Mouse (Mus musculus): Measurements from ENCODE around the gene Rerg. TPM values are rescaled to one million over a fixed set of nuclear protein-coding genes. Genes with fewer than 3 reads are reported as not detected.

Rerg gene
- total and polyA plus RNA-seq, 2 experiments from 2014 or later, result 1.6 to 7.3 TPM

DNA sequence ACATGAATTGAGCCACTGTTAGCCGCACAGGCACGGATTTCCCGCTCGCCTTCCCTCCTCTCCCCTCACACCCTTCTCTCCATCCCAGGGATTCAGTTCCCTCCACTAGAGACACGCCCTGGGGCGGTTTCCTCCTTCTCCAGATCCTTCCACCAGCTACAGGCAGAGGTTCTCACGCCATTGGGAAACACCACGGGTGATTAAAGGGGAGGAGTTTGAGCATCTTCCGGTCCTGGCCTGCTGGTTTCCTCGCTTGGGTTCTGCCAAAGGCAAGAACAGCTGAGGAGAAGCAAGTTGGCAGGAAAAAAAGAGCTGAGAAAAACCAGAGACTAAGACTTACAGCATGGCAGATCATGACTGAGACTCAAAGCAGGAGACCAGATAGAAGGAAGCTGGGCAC is 6.7 kb downstream of the Rerg start:
- no peak overlapping the region for H3K27ac ChIP-seq
- H3K27me3 ChIP-seq (ENCODE audit: insufficient read depth, low read length), result no peaks in the 10 kb centered on the region; the same call in 1 of the 2 replicates
- 75% methylated on average over 10 of the region's 10 CpGs for WGBS
- no peak overlapping the region for H3K4me2 ChIP-seq (ENCODE audit: low read depth, low read length)
- H3K36me3 ChIP-seq (ENCODE audit: insufficient read depth, low read length), result no peaks in the 10 kb centered on the region
- no peaks in the 10 kb centered on the region for H3K9me3 ChIP-seq (ENCODE audit: low read length)
- ATAC-seq, result no peak
- no peak overlapping the region for H3K4me3 ChIP-seq (ENCODE audit: low read length)
- no peaks in the 10 kb centered on the region for H3K4me1 ChIP-seq (ENCODE audit: insufficient read depth, low read length)
- H3K9ac ChIP-seq (replicated peaks; ENCODE audit: low read length), result no peak overlapping the region
- DNase-seq (ENCODE audit: low spot score), result no peak
- no peak for TF ChIP-seq CTCF (IDR thresholded peaks at IDR 0.05; ENCODE audit: low read depth)

DNA sequence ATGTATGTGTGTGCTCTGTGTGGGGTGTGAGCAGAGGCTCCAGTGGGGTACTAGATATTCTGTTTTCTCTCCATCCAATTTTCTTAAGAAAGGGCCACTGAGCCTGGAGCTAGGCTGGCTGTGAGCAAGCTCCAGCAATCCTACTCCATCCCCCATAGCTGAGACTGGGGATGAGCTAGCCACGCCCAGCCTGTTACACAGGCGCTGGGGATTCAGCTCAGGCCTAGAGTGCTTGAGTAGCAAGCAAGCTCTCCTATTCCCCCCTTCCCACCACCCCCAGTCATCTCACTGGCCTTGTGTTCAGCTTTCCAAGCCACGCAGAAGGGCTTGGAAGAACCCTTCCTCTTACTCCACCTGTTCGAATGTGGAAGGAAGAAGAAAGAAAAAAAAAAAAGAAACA is 7.2 kb downstream of the Rerg start:
- ATAC-seq, result no peak
- no peak overlapping the region for H3K9ac ChIP-seq (replicated peaks; ENCODE audit: low read length)
- H3K4me1 ChIP-seq (ENCODE audit: insufficient read depth, low read length), result no peaks in the 10 kb centered on the region
- H3K4me3 ChIP-seq (ENCODE audit: low read length), result no peak overlapping the region
- H3K36me3 ChIP-seq (ENCODE audit: insufficient read depth, low read length), result no peaks in the 10 kb centered on the region
- DNase-seq (ENCODE audit: low spot score), result no peak
- H3K27ac ChIP-seq, result no peak overlapping the region
- H3K9me3 ChIP-seq (ENCODE audit: low read length), result no peaks in the 10 kb centered on the region
- no peaks in the 10 kb centered on the region for H3K27me3 ChIP-seq (ENCODE audit: insufficient read depth, low read length)
- 77% methylated on average over 4 of the region's 4 CpGs for WGBS
- no peak for TF ChIP-seq CTCF (IDR thresholded peaks at IDR 0.05; ENCODE audit: low read depth)
- no peak overlapping the region for H3K4me2 ChIP-seq (ENCODE audit: low read depth, low read length)

DNA sequence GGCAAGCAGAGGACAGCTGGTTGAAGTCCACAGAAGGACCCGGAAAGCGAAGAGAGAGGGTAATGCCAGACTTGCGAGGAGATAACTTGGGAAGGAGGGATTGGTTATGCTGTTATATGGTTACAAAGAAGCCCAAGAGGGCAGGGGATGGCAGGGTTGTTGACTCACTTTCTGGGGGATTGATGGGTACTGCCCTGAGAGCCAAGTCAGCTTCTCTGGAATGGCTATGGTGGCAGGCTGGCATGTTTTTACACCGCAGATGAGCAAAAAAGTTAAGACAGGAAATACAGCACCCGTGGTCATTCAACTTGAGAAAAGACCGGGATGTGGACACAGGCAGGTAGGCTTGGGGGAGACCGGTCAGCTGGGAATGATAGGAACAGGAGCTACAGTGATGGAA is 7.8 kb downstream of the Rerg start:
- no peak for TF ChIP-seq CTCF (IDR thresholded peaks at IDR 0.05; ENCODE audit: low read depth)
- DNase-seq (ENCODE audit: low spot score) (no peak), ATAC-seq (no peak)
- Histone ChIP-seq H3K36me3 (ENCODE audit: insufficient read depth, low read length) (no peaks in the 10 kb centered on the region), H3K4me2 (ENCODE audit: low read depth, low read length) (no peak overlapping the region), H3K9me3 (ENCODE audit: low read length) (no peaks in the 10 kb centered on the region), H3K4me3 (ENCODE audit: low read length) (no peak overlapping the region), H3K4me1 (ENCODE audit: insufficient read depth, low read length) (no peaks in the 10 kb centered on the region), H3K27me3 (ENCODE audit: insufficient read depth, low read length) (no peaks in the 10 kb centered on the region), H3K27ac (no peak overlapping the region), H3K9ac (replicated peaks; ENCODE audit: low read length) (no peak overlapping the region)
- WGBS, result 95% methylated on average over 7 of the region's 7 CpGs

DNA sequence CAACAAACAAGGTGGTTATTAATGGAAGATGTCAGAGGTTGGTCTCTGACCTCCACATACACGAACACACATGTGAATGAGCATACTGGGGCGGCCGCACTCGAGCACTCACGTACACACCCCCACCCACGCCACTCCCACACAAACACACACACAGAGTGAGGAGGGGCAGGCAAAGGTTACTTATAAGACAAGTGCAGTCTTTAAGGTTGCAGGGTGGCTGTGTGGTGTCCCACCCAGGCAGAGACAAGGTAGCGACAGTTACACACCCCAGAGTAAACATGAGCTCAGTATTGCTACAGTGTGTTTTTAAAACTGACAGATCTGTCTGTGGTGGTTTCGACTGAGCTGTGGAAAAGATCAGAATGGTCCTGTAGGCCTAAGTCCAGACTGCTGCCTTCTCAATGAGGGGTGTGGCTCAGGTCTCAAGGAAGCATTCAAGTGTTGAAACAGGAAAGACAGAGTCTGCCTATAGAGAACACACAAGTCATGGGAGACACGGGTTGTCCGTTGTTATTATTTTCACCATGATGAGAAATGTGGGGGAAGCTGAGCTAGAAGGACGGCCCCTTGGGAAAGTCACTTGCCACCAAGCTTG is 8.7 kb downstream of the Rerg start:
- no peaks in the 10 kb centered on the region for H3K4me1 ChIP-seq (ENCODE audit: insufficient read depth, low read length)
- no peaks in the 10 kb centered on the region for H3K36me3 ChIP-seq (ENCODE audit: insufficient read depth, low read length)
- H3K9ac ChIP-seq (replicated peaks; ENCODE audit: low read length), result no peak overlapping the region
- no peak overlapping the region for H3K4me2 ChIP-seq (ENCODE audit: low read depth, low read length)
- H3K9me3 ChIP-seq (ENCODE audit: low read length), result no peaks in the 10 kb centered on the region
- 86% methylated on average over 11 of the region's 11 CpGs for WGBS
- DNase-seq (ENCODE audit: low spot score) (no peak), ATAC-seq (no peak)
- no peaks in the 10 kb centered on the region for H3K27me3 ChIP-seq (ENCODE audit: insufficient read depth, low read length)
- TF ChIP-seq CTCF (IDR thresholded peaks at IDR 0.05; ENCODE audit: low read depth), result no peak
- H3K27ac ChIP-seq, result no peak overlapping the region
- H3K4me3 ChIP-seq (ENCODE audit: low read length), result no peak overlapping the region

DNA sequence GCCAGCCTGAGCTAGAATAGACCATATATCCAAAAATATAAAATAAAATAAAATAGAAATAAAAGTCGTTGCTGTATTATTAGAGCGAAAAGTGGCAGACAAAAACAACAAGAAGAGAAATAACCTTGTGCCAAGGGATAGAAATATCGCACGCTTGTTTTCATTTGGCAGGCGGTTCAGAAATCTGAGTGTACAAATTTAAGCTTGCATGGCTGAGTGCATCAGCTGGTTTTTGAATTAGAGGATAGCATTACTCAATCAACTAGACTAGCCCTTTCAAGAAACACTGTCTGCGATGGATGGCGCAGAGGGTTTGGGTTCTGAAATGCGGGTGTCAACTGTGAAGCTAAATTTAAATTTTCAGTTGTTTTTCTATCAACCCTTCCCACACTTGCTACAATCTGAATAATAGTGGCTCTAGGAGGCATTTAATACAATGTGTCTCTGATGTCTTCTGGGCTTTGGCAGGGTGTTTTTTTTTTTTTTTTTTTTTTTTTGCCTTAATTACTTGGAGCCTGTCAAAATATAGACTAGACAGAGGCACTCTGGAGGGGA is 10.8 kb downstream of the Rerg start:
- H3K27ac ChIP-seq, result no peak overlapping the region
- 69% methylated on average over 8 of the region's 8 CpGs for WGBS
- no peaks in the 10 kb centered on the region for H3K4me1 ChIP-seq (ENCODE audit: insufficient read depth, low read length)

DNA sequence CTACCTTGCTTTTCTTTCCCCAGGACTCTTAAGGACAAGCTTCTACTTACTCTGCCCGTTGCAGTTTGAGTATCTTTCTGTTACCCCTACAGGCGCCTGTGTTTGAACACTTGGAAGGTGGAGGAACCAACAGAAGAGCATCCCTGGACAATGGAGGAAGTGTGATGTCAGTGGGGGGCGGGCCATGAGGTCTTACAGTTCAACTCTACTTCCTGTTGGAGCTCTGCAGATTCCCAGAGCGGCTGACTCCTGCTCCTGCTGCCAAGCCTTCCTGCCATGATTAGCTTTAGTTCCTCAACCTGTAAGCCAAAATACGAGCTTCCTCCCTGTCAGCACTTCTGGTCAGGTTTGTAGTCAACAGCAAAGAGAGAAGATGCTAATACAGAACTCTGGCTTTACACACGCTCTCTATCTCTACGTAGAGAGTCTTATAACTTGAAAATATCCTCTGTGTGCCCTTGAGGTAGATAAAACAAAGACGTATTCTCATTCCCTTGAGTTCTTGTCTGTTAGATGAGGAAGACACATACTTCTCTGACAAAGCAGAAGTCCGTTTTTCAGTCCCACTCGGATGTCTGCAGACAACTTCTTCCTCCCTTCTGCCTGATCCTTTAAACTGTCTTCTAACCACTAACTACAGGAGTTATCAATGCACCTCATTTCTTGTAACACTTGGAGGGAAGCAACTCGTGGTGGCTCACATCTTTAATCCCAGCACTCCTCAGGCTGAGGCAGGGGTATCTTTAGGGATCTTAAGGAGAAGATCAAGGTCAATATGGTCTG is 13.7 kb downstream of the Rerg start:
- Histone ChIP-seq H3K9ac (replicated peaks; ENCODE audit: low read length) (no peak overlapping the region), H3K36me3 (ENCODE audit: insufficient read depth, low read length) (no peaks in the 10 kb centered on the region), H3K9me3 (ENCODE audit: low read length) (no peaks in the 10 kb centered on the region), H3K4me1 (ENCODE audit: insufficient read depth, low read length) (no peaks in the 10 kb centered on the region), H3K27me3 (ENCODE audit: insufficient read depth, low read length) (no peaks in the 10 kb centered on the region), H3K27ac (no peak overlapping the region), H3K4me2 (ENCODE audit: low read depth, low read length) (no peak overlapping the region), H3K4me3 (ENCODE audit: low read length) (no peak overlapping the region)
- no peak for TF ChIP-seq CTCF (IDR thresholded peaks at IDR 0.05; ENCODE audit: low read depth)
- WGBS, result 78% methylated on average over 11 of the region's 11 CpGs
- DNase-seq (ENCODE audit: low spot score) (no peak), ATAC-seq (no peak)

More for the DNA sequence above, 10.8 kb downstream of the Rerg start:
- no peak overlapping the region for H3K4me3 ChIP-seq (ENCODE audit: low read length)
- ATAC-seq, result no peak
- H3K36me3 ChIP-seq (ENCODE audit: insufficient read depth, low read length), result no peaks in the 10 kb centered on the region
- DNase-seq (ENCODE audit: low spot score), result no peak
- no peak overlapping the region for H3K4me2 ChIP-seq (ENCODE audit: low read depth, low read length)
- TF ChIP-seq CTCF (IDR thresholded peaks at IDR 0.05; ENCODE audit: low read depth), result no peak
- no peaks in the 10 kb centered on the region for H3K27me3 ChIP-seq (ENCODE audit: insufficient read depth, low read length)
- no peaks in the 10 kb centered on the region for H3K9me3 ChIP-seq (ENCODE audit: low read length)
- no peak overlapping the region for H3K9ac ChIP-seq (replicated peaks; ENCODE audit: low read length)

All from hindbrain, postnatal 0 days (tissue).